Mouse (Mus musculus): ENCODE results near the gene Frmd4a. TPM values are rescaled to one million over a fixed set of nuclear protein-coding genes. Genes with fewer than 3 reads are reported as not detected.

Gene Frmd4a
- polyA plus RNA-seq, 1 experiment from 2014 or later, result 3.8 TPM

GRCm38 (mm10) chr2:4364908-4365307 lies 347.4 kb downstream of the Frmd4a start:
- no peaks in the 10 kb centered on the region for H3K36me3 ChIP-seq (ENCODE audit: control insufficient read depth, insufficient read depth, low read length)
- ATAC-seq (ENCODE audit: low FRiP score, low TSS enrichment) (no peak; the same call in 1 of the 2 replicates), DNase-seq (ENCODE audit: low spot score) (no peak)
- no peak overlapping the region for H3K4me3 ChIP-seq (ENCODE audit: low read depth, low read length)
- H3K4me2 ChIP-seq (replicated peaks; ENCODE audit: low read depth), result no peak overlapping the region
- 80% methylated on average over 4 of the region's 4 CpGs for WGBS
- H3K27ac ChIP-seq (replicated peaks), result no peak overlapping the region
- no peak overlapping the region for H3K9ac ChIP-seq (ENCODE audit: low read length)
- H3K9me3 ChIP-seq (ENCODE audit: control insufficient read depth, low read length), result no peaks in the 10 kb centered on the region
- H3K27me3 ChIP-seq (ENCODE audit: control insufficient read depth, insufficient read depth, low read length), result no peaks in the 10 kb centered on the region
- TF ChIP-seq CTCF (IDR thresholded peaks at IDR 0.05; ENCODE audit: low read depth) (no peak), EP300 (optimal IDR thresholded peaks at IDR 0.05) (no peak)
- no peaks in the 10 kb centered on the region for H3K4me1 ChIP-seq (replicated peaks; ENCODE audit: control insufficient read depth, insufficient read depth)

GRCm38 (mm10) chr2:4368544-4368943 lies 351.0 kb downstream of the Frmd4a start:
- no peaks in the 10 kb centered on the region for H3K36me3 ChIP-seq (ENCODE audit: control insufficient read depth, insufficient read depth, low read length)
- ATAC-seq (ENCODE audit: low FRiP score, low TSS enrichment), result no peak
- no peak for TF ChIP-seq CTCF (IDR thresholded peaks at IDR 0.05; ENCODE audit: low read depth)

GRCm38 (mm10) chr2:4370499-4370898 lies 353.0 kb downstream of the Frmd4a start:
- H3K4me3 ChIP-seq (ENCODE audit: low read depth, low read length), result no peak overlapping the region
- TF ChIP-seq EP300 (optimal IDR thresholded peaks at IDR 0.05) (no peak), CTCF (IDR thresholded peaks at IDR 0.05; ENCODE audit: low read depth) (no peak)
- no peaks in the 10 kb centered on the region for H3K27me3 ChIP-seq (ENCODE audit: control insufficient read depth, insufficient read depth, low read length)
- no peak overlapping the region for H3K9ac ChIP-seq (ENCODE audit: low read length)
- no peaks in the 10 kb centered on the region for H3K9me3 ChIP-seq (ENCODE audit: control insufficient read depth, low read length)
- ATAC-seq (ENCODE audit: low FRiP score, low TSS enrichment), result no peak
- H3K4me1 ChIP-seq (replicated peaks; ENCODE audit: control insufficient read depth, insufficient read depth), result no peaks in the 10 kb centered on the region
- WGBS, result 83% methylated on average over 7 of the region's 7 CpGs
- H3K27ac ChIP-seq (replicated peaks), result no peak overlapping the region
- no peaks in the 10 kb centered on the region for H3K36me3 ChIP-seq (ENCODE audit: control insufficient read depth, insufficient read depth, low read length)
- no peak for DNase-seq (ENCODE audit: low spot score)
- H3K4me2 ChIP-seq (replicated peaks; ENCODE audit: low read depth), result no peak overlapping the region

More at GRCm38 (mm10) chr2:4368544-4368943, 351.0 kb downstream of the Frmd4a start:
- WGBS, result 88% methylated on average over 6 of the region's 6 CpGs
- DNase-seq (ENCODE audit: low spot score), result no peak
- no peak overlapping the region for H3K4me3 ChIP-seq (ENCODE audit: low read depth, low read length)
- H3K27ac ChIP-seq (replicated peaks), result no peak overlapping the region
- H3K4me1 ChIP-seq (replicated peaks; ENCODE audit: control insufficient read depth, insufficient read depth), result no peaks in the 10 kb centered on the region
- H3K9me3 ChIP-seq (ENCODE audit: control insufficient read depth, low read length), result no peaks in the 10 kb centered on the region
- no peak overlapping the region for H3K9ac ChIP-seq (ENCODE audit: low read length)
- no peaks in the 10 kb centered on the region for H3K27me3 ChIP-seq (ENCODE audit: control insufficient read depth, insufficient read depth, low read length)
- H3K4me2 ChIP-seq (replicated peaks; ENCODE audit: low read depth), result no peak overlapping the region

GRCm38 (mm10) chr2:4371341-4371740 lies 353.8 kb downstream of the Frmd4a start:
- TF ChIP-seq CTCF (IDR thresholded peaks at IDR 0.05; ENCODE audit: low read depth), result no peak
- no peak for TF ChIP-seq EP300 (optimal IDR thresholded peaks at IDR 0.05)
- Histone ChIP-seq H3K36me3 (ENCODE audit: control insufficient read depth, insufficient read depth, low read length) (no peaks in the 10 kb centered on the region), H3K9ac (ENCODE audit: low read length) (no peak overlapping the region), H3K4me1 (replicated peaks; ENCODE audit: control insufficient read depth, insufficient read depth) (no peaks in the 10 kb centered on the region), H3K27me3 (ENCODE audit: control insufficient read depth, insufficient read depth, low read length) (no peaks in the 10 kb centered on the region), H3K4me3 (ENCODE audit: low read depth, low read length) (no peak overlapping the region), H3K4me2 (replicated peaks; ENCODE audit: low read depth) (no peak overlapping the region), H3K27ac (replicated peaks) (no peak overlapping the region), H3K9me3 (ENCODE audit: control insufficient read depth, low read length) (no peaks in the 10 kb centered on the region)
- ATAC-seq (ENCODE audit: low FRiP score, low TSS enrichment) (no peak), DNase-seq (ENCODE audit: low spot score) (no peak)
- 94% methylated on average over 1 of the region's 1 CpGs for WGBS

GRCm38 (mm10) chr2:4378844-4379243 lies 361.3 kb downstream of the Frmd4a start:
- 74% methylated on average over 3 of the region's 3 CpGs for WGBS
- no peaks in the 10 kb centered on the region for H3K4me1 ChIP-seq (replicated peaks; ENCODE audit: control insufficient read depth, insufficient read depth)
- H3K4me3 ChIP-seq (ENCODE audit: low read depth, low read length), result no peak overlapping the region
- TF ChIP-seq CTCF (IDR thresholded peaks at IDR 0.05; ENCODE audit: low read depth) (no peak), EP300 (optimal IDR thresholded peaks at IDR 0.05) (no peak)
- no peak overlapping the region for H3K27ac ChIP-seq (replicated peaks)
- no peak overlapping the region for H3K4me2 ChIP-seq (replicated peaks; ENCODE audit: low read depth)
- H3K9ac ChIP-seq (ENCODE audit: low read length), result no peak overlapping the region
- DNase-seq (ENCODE audit: low spot score), result no peak
- H3K27me3 ChIP-seq (ENCODE audit: control insufficient read depth, insufficient read depth, low read length), result no peaks in the 10 kb centered on the region
- ATAC-seq (ENCODE audit: low FRiP score, low TSS enrichment), result no peak
- no peaks in the 10 kb centered on the region for H3K36me3 ChIP-seq (ENCODE audit: control insufficient read depth, insufficient read depth, low read length)
- H3K9me3 ChIP-seq (ENCODE audit: control insufficient read depth, low read length), result no peaks in the 10 kb centered on the region

GRCm38 (mm10) chr2:4380435-4380834 lies 362.9 kb downstream of the Frmd4a start:
- no peak overlapping the region for H3K27ac ChIP-seq (replicated peaks)
- no peaks in the 10 kb centered on the region for H3K36me3 ChIP-seq (ENCODE audit: control insufficient read depth, insufficient read depth, low read length)
- no peaks in the 10 kb centered on the region for H3K4me1 ChIP-seq (replicated peaks; ENCODE audit: control insufficient read depth, insufficient read depth)
- no peaks in the 10 kb centered on the region for H3K9me3 ChIP-seq (ENCODE audit: control insufficient read depth, low read length)
- no peak for DNase-seq (ENCODE audit: low spot score)
- no peak overlapping the region for H3K9ac ChIP-seq (ENCODE audit: low read length)
- no peak overlapping the region for H3K4me3 ChIP-seq (ENCODE audit: low read depth, low read length)
- H3K27me3 ChIP-seq (ENCODE audit: control insufficient read depth, insufficient read depth, low read length), result no peaks in the 10 kb centered on the region
- no peak overlapping the region for H3K4me2 ChIP-seq (replicated peaks; ENCODE audit: low read depth)
- no peak for TF ChIP-seq EP300 (optimal IDR thresholded peaks at IDR 0.05)
- no peak for TF ChIP-seq CTCF (IDR thresholded peaks at IDR 0.05; ENCODE audit: low read depth)
- ATAC-seq (ENCODE audit: low FRiP score, low TSS enrichment), result no peak
- 69% methylated on average over 6 of the region's 6 CpGs for WGBS

Data from stomach, postnatal 0 days (tissue).